Mouse (Mus musculus): ENCODE data around the gene Ell2.

Ell2 gene

GRCm38 (mm10) chr13:75770744-75771143 lies 64.2 kb downstream of the Ell2 start:
- no peak for DNase-seq

DNA sequence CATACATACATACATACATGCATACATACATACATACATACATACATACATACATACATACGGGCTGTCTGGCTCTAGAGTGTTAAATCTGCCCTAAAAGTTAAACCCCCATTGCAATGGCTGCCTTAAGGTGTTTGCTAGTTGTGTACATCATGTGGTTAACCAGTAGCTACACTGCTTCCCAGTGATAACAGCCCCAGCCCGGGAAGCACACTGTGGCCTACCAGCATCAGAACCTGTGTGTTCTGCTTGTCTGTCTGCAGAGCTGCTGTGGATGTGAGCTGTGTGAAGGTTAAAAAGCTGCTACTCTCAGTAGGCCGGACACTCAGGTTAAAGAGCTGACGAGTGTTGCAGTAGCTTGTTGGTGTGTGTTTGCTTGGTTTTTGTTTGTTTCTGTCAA lies 64.8 kb downstream of the Ell2 start:
- no peak for DNase-seq

GRCm38 (mm10) chr13:75771984-75772730 lies 65.6 kb downstream of the Ell2 start:
- DNase-seq, result no peak

- no peak for DNase-seq
These were observed 69.4 kb downstream of the Ell2 start for GRCm38 (mm10) chr13:75775961-75776360.

- no peak for DNase-seq
These were observed 70.1 kb downstream of the Ell2 start for GRCm38 (mm10) chr13:75776692-75777091.

DNA sequence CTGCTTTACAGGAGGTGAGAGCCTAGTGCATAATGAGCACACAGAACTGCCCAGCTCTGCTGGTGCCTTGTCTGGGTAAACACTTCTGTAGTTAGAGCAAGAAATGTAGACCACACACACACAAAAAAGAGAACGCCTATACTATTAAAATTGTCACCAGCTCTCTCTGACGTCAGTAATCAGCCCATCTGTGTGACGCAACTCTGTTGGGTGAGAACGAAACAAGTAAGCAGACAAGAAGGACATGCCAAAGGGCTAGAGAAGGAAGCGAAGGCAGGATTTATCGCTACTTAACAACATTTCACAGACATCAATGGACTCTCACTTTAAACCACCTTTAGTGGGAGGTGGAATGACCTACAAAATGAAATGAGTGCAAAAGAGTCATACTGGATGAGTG lies 71.6 kb downstream of the Ell2 start:
- DNase-seq, result no peak

GRCm38 (mm10) chr13:75779169-75779568 lies 72.6 kb downstream of the Ell2 start:
- no peak for DNase-seq

GRCm38 (mm10) chr13:75780096-75780495 lies 73.5 kb downstream of the Ell2 start:
- DNase-seq, result no peak

DNA sequence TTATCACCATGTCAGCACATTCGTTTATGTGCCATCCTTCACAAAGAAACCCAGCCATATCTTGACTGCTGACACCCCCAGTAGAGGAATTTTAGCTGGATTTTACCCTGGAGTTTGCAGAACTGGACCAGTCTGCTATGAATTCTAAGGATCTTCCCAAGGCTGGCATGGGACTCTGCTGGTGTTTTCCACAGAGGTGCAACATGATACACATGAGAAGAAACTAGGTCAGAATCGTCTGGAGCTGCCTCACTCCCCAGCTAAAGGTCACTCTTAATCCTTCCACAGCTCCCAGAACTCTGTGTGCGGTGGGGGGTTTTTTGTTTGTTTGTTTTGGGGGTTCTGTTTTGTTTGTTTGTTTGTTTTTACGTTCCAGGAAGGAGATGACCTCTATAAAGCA lies 79.2 kb downstream of the Ell2 start:
- no peak for DNase-seq

DNA sequence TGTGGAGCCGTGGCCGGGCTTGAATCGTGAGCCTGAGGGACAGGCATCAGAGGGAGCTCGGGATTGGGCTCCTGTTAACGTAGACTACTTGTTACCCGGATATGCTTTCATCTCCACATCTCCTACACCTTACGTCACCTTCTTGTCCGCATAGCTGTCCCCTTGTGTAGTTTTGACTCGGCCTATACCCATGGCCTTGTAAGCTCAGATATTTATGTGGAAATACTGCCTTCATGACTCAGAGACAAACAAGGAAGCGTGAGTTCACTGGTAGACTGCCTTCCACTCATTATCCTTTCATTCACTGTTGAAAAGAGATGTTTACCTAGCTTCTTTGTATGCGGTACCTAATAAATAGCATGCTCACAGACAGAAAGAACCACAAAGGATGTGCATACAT lies 79.7 kb downstream of the Ell2 start:
- DNase-seq, result no peak

DNA sequence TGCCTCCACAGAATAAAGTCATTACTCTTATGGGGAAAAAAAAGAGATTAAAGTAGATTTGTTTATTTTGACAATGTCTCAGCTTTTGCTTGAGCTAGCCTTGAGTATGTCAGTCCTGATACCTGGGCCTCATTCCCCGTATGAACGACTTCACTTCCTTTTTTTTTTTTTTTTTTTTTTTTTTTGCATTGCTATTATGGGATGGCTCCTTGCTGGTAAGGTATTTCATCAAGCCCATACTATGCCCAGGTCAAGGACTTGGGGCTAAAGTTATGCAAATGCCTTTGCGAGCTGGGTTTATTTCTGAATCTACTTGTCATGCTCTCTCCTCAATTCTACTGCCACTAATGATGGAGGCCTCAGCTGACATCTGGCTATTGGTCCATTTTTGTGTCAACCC lies 80.8 kb downstream of the Ell2 start:
- no peak for DNase-seq

DNA sequence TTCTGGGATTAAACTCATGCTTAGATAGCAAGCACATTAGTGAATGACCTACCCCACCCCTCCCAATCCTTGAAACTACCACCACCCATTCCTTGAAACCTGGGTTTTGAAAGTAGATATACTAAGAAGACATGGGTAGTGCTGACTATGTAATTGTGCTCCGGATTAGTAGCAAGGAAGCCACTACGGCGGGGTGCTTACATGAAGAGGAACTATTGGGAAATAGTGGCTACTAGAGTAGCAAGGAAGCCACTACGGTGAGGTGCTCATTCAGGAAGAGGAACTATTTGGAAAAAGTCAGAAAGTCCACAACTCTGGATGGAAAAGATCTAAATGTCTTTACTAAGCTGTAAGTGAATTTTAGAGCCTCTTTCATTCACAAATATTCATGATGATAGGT lies 81.6 kb downstream of the Ell2 start:
- no peak for DNase-seq

- no peak for DNase-seq
These were observed 82.7 kb downstream of the Ell2 start for GRCm38 (mm10) chr13:75789061-75789834.

DNA sequence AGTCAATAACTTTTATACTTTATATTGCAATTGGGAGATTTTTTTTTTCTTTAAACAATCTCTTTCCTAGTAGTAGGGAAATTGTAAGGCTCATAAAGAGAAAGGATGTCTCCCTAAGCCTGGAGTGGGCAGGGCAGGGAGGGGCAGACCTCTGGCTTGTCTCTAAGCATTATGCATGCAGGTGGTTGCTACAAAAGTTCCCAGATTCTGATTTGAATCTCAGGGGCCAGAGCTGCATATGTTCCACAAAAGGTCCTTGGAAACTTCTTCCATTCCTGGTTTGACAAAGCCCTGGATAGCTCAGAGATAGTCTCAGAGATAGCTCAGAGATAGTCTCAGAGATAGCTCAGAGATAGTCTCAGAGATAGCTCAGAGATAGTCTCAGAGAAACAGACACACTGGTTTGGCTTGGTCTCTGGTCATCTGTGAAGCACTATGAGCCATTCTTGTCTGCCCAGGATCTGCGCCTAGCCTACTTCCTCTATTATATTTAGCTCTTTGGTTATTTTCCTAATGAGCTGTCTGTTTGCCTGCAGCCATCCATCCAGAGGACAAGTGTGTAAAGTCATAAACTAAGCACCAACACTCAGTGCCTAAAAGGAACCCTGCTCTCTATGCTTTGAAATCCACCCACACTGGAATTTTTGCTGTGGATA lies 84.1 kb downstream of the Ell2 start:
- DNase-seq, result no peak

DNA sequence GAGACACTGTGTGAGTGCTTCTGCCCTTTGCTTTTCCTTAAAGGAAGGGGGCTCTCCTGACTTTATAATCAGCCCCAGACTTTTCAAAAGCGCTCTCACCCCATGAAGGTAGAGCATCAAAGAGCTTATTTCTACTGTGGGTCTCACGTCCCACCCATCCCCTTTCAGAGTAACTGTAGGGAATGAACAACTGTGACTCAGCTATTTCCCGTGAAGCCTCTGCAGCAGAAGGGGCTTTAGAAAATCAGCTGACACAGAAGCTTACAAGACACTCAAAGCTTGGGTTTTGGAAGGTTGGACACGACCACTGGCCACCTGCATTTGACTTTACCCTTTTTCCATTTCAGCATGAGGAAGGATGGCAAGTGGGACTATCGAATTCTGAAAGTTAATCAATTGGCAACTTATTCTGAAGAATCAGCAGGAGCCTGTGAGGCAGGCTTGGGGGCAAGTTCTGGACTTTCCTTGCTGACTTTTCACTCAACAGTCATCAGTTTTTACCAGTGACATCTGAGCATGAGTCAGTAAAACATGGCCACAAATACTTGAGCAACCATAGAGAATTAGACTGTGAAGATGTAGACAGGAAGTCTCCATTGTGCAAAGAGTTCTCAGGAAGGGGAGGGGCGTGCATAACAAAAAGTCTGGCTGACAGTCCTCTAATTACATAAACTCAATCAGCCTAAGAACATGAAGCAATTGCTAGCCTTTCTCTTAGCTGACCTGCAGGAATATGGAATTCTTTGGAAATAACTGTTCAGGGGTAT lies 87.5 kb downstream of the Ell2 start:
- DNase-seq, result peak in 1 of 2 experiments; percentile 27

GRCm38 (mm10) chr13:75797369-75798141 lies 91.0 kb downstream of the Ell2 start:
- DNase-seq, result peak; percentile 94 to 96

GRCm38 (mm10) chr13:75798413-75799302 lies 92.1 kb downstream of the Ell2 start:
- peak in 1 of 2 experiments; percentile 28 for DNase-seq

- no peak for DNase-seq
These were observed 92.9 kb downstream of the Ell2 start for GRCm38 (mm10) chr13:75799421-75799820.

DNA sequence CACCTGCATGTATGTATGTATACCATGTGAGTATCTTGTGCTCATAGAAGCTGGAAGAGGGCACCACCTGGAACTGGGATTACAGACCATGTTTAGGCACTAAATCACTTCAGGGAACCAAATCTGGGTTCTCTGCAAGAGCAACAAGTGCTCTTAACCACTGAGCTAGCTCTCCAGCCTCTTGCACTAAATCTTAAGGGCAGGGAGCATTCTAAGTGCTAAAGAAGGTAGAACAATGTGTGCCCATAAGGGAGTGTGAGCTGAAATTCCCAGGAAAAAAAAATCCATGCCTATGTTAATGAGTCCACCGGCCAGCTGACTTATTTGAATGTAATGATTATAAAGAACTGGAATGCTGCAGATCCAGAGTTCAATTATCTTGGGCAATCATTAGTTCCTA lies 101.4 kb downstream of the Ell2 start:
- DNase-seq, result no peak

DNA sequence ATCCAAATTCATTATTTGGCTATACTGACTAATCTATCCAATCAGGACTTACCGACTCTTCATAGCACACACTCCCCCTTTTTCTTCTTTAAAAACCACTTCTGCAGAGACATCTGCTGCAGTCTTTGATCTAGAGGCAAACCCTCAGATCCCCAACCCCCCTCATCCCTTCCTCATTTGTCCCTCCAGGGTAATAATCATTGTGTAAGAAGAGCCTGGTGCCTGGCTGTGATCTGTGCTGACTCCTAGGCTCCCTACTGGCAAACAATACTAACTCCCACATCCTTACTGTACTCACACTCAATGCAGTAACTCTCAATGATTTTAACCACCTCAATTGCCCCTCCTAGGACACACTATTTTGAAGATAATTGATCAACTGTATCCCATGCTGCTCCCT lies 103.4 kb downstream of the Ell2 start:
- DNase-seq, result no peak

GRCm38 (mm10) chr13:75817183-75817582 lies 110.6 kb downstream of the Ell2 start:
- no peak for DNase-seq
